Comparison of ENCODE assay signal across 24 mouse cellular contexts in the genomic region with DNA sequence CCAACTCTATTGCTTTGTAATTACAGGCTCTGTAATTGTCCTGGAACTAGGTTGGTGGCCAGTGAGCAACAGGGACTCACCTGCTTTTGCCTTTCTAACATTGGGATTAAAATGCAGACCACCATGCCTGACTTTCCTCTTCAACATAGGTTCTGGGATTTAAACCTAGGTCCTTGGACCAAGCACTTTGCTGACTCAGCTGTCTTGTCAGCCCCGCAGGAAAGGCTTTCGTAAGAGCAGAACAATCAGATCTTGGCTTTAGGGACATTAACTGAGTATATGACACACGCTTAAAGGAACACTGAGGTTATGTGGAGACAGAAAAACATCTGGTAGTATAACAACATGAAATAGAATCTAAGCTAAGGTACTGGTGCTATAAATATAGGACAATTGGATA. TPM values are rescaled to one million over a fixed set of nuclear protein-coding genes. Genes with fewer than 3 reads are reported as not detected.
"Had no signal": no experiment of that assay in that cellular context is flagged by ENCODE, and none has a peak within 500 bp of the region (broad histone marks: within the 10 kb centered on the region; RNA-seq: fewer than 3 reads in every experiment).

No protein-coding gene starts in this region.

- H3K4me2 ChIP-seq: lung, embryonic 14.5 days; midbrain, embryonic 12.5 days; neural tube, embryonic 13.5 days; neural tube, embryonic 15.5 days; stomach, embryonic 15.5 days had no signal

- H3K9me3 ChIP-seq: midbrain, embryonic 10.5 days; midbrain, embryonic 12.5 days; neural tube, embryonic 13.5 days; neural tube, embryonic 15.5 days; stomach, embryonic 15.5 days had no signal

- H3K4me3 ChIP-seq: midbrain, embryonic 10.5 days; midbrain, embryonic 12.5 days; myocyte; neural tube, embryonic 13.5 days; neural tube, embryonic 15.5 days; stomach, embryonic 15.5 days had no signal

- H3K27ac ChIP-seq: midbrain, embryonic 10.5 days; midbrain, embryonic 12.5 days; neural tube, embryonic 13.5 days; neural tube, embryonic 15.5 days; stomach, embryonic 15.5 days; stomach, postnatal 0 days had no signal

- H3K36me3 ChIP-seq: midbrain, embryonic 10.5 days; midbrain, embryonic 12.5 days; neural tube, embryonic 13.5 days; neural tube, embryonic 15.5 days; stomach, embryonic 15.5 days had no signal

- H3K9ac ChIP-seq: lung, embryonic 14.5 days; midbrain, embryonic 12.5 days; neural tube, embryonic 13.5 days; neural tube, embryonic 15.5 days; stomach, embryonic 15.5 days had no signal

- H3K27me3 ChIP-seq: midbrain, embryonic 12.5 days; neural tube, embryonic 13.5 days; neural tube, embryonic 15.5 days; stomach, embryonic 15.5 days had no signal

- DNase-seq: lung, adult 18-20 months; lung, embryonic 14.5 days; lung, postnatal 10 days; lung, postnatal 4 days; midbrain, embryonic 14.5 days; retina, postnatal 1 day; right cerebral cortex, adult 18-20 months; right cerebral cortex, postnatal 25 days; right cerebral cortex, postnatal 4 days; thymus, adult 2 months; thymus, postnatal 25 days; thymus, postnatal 4 days had no signal

- H3K4me1 ChIP-seq: midbrain, embryonic 10.5 days; midbrain, embryonic 12.5 days; neural tube, embryonic 13.5 days; neural tube, embryonic 15.5 days; stomach, embryonic 15.5 days had no signal

RNA-seq across cellular contexts. Expression of gene Gm20503, which starts 54.9 kb away (rescaled TPM):
- total RNA-seq: megakaryocyte, adult 5-6 weeks; megakaryocyte-erythroid progenitor cell, adult 5-6 weeks had no signal
- polyA plus RNA-seq: spleen, adult 2 months; testis, adult 2 months; thymus, adult 2 months; urinary bladder, adult 2 months had no signal
